Mouse (Mus musculus) liver, embryonic 13.5 days (tissue): ENCODE data around the gene Nek9. TPM values are rescaled to one million over a fixed set of nuclear protein-coding genes. Genes with fewer than 3 reads are reported as not detected.

Experiments
- ATAC-seq: fragments of 200-750 bp; cut with Nextera tagmentation; 2 replicates; pipeline ENCODE4 v1.8.0; 2017; ENCODE audit warnings: low read depth, mild to moderate bottlenecking, moderate number of reproducible peaks, moderate library complexity
- DNase-seq: peaks from one replicate; pipeline ENCODE4 v3.0.0; 2022
- H3K27ac ChIP-seq: fragments of 300-500 bp; sonication (generic); 2 replicates; pipeline ENCODE4 v1.5.1; 2015; ENCODE audit warnings: moderate library complexity, mild to moderate bottlenecking, inconsistent platforms
- H3K27me3 ChIP-seq: fragments of 300-500 bp; sonication (generic); 2 replicates; pipeline ENCODE4 v1.6.1; 2015; ENCODE audit warnings: mild to moderate bottlenecking, inconsistent platforms
- H3K36me3 ChIP-seq: fragments of 300-500 bp; sonication (generic); 2 replicates; pipeline ENCODE4 v1.6.1; 2015; ENCODE audit warnings: mild to moderate bottlenecking, inconsistent platforms
- H3K4me1 ChIP-seq: fragments of 300-500 bp; sonication (generic); replicated peaks from 2 replicates; pipeline ENCODE4 v1.6.1; 2015; ENCODE audit warnings: inconsistent platforms
- H3K4me2 ChIP-seq: fragments of 300-500 bp; sonication (generic); 2 replicates; pipeline ENCODE4 v1.6.1; 2015; ENCODE audit warnings: inconsistent platforms, mild to moderate bottlenecking, moderate library complexity
- H3K4me3 ChIP-seq: fragments of 300-500 bp; sonication (generic); replicated peaks from 2 replicates; pipeline ENCODE4 v1.5.1; 2015; ENCODE audit warnings: mild to moderate bottlenecking, inconsistent platforms
- H3K9ac ChIP-seq: fragments of 300-500 bp; sonication (generic); 2 replicates; pipeline ENCODE4 v1.6.1; 2015; ENCODE audit warnings: mild to moderate bottlenecking, inconsistent platforms
- H3K9me3 ChIP-seq: fragments of 300-500 bp; sonication (generic); replicated peaks from 2 replicates; pipeline ENCODE4 v1.6.1; 2016; ENCODE audit warnings: inconsistent platforms
- WGBS: fragments of 180-500 bp; shearing (Covaris S2); methylation state at CpG from one replicate; pipeline ENCODE4 v1.1.7; 2015; ENCODE audit not compliant: insufficient replicate concordance; 5-methylcytosine and 5-hydroxymethylcytosine counted together
- polyA plus RNA-seq: library from polyadenylated mRNA; unstranded; fragments of >200 nt; fragmentation: Nextera tagmentation; extraction: Ambion mirVana; gene quantifications from 2 replicates; pipeline ENCODE4 v1.2.1, GENCODE M21; 2015

The Nek9 gene
- polyA plus RNA-seq, 1 experiment from 2014 or later, result 5.0 TPM

GRCm38 (mm10) chr12:85345559-85345958 is 6.4 kb upstream of the Nek9 start:
- peaks cover 20% of the 10 kb centered on the region for H3K4me1 ChIP-seq
- DNase-seq (no peak), ATAC-seq (no peak)
- no peaks in the 10 kb centered on the region for H3K9me3 ChIP-seq
- no peak overlapping the region for H3K4me2 ChIP-seq
- peaks cover 56% of the 10 kb centered on the region for H3K36me3 ChIP-seq
- H3K27me3 ChIP-seq, result no peaks in the 10 kb centered on the region
- no peak overlapping the region for H3K4me3 ChIP-seq
- H3K9ac ChIP-seq, result no peak overlapping the region
- WGBS, result 86% methylated on average over 6 of the region's 6 CpGs
- H3K27ac ChIP-seq, result no peak overlapping the region

GRCm38 (mm10) chr12:85344252-85344651 is 5.1 kb upstream of the Nek9 start:
- no peak overlapping the region for H3K27ac ChIP-seq
- no peak overlapping the region for H3K9ac ChIP-seq
- H3K4me2 ChIP-seq, result no peak overlapping the region
- no peak for DNase-seq
- ATAC-seq, result no peak
- H3K36me3 ChIP-seq, result peaks cover 47% of the 10 kb centered on the region
- 77% methylated on average over 7 of the region's 7 CpGs for WGBS
- H3K27me3 ChIP-seq, result no peaks in the 10 kb centered on the region
- H3K4me1 ChIP-seq, result peaks cover 29% of the 10 kb centered on the region
- no peaks in the 10 kb centered on the region for H3K9me3 ChIP-seq
- no peak overlapping the region for H3K4me3 ChIP-seq

- Histone ChIP-seq H3K9me3 (no peaks in the 10 kb centered on the region), H3K27ac (no peak overlapping the region), H3K4me2 (no peak overlapping the region), H3K9ac (no peak overlapping the region), H3K4me3 (no peak overlapping the region), H3K4me1 (peaks cover 33% of the 10 kb centered on the region), H3K27me3 (no peaks in the 10 kb centered on the region), H3K36me3 (peaks cover 28% of the 10 kb centered on the region)
- ATAC-seq, result no peak
- DNase-seq, result no peak
- WGBS, result 85% methylated on average over 4 of the region's 4 CpGs
Observed at GRCm38 (mm10) chr12:85342310-85342709, 3.1 kb upstream of the Nek9 start.

- no peak overlapping the region for H3K27ac ChIP-seq
- no peaks in the 10 kb centered on the region for H3K27me3 ChIP-seq
- H3K9ac ChIP-seq, result no peak overlapping the region
- DNase-seq (no peak), ATAC-seq (no peak)
- H3K9me3 ChIP-seq, result no peaks in the 10 kb centered on the region
- no peak overlapping the region for H3K4me2 ChIP-seq
- no peak overlapping the region for H3K4me3 ChIP-seq
- peaks cover 41% of the 10 kb centered on the region for H3K4me1 ChIP-seq
- peaks cover 27% of the 10 kb centered on the region for H3K36me3 ChIP-seq
- WGBS, result 51% methylated on average over 1 of the region's 1 CpGs
Observed at GRCm38 (mm10) chr12:85341131-85341530, 2.0 kb upstream of the Nek9 start.

- ATAC-seq (no peak), DNase-seq (peak; percentile 29)
- Histone ChIP-seq H3K9ac (peak overlapping the region; percentile 97; the same call in 1 of the 2 replicates), H3K27ac (peak overlapping the region; percentile 94), H3K36me3 (peaks cover 30% of the 10 kb centered on the region), H3K9me3 (no peaks in the 10 kb centered on the region), H3K27me3 (no peaks in the 10 kb centered on the region), H3K4me2 (peak overlapping the region; percentile 83), H3K4me1 (peaks cover 42% of the 10 kb centered on the region), H3K4me3 (peak overlapping the region; percentile 98)
- 13% methylated on average over 4 of the region's 4 CpGs for WGBS
Observed at GRCm38 (mm10) chr12:85339947-85340346, 785 bp upstream of the Nek9 start.

- Histone ChIP-seq H3K9ac (peak overlapping the region; percentile 97), H3K27me3 (no peaks in the 10 kb centered on the region)
- peak; percentile 77 for ATAC-seq
Observed at GRCm38 (mm10) chr12:85338815-85339214, 347 bp downstream of the Nek9 start.

GRCm38 (mm10) chr12:85337567-85338311 is 1.4 kb downstream of the Nek9 start:
- H3K9ac ChIP-seq, result peak overlapping the region; percentile 97
- peak overlapping the region; percentile 94 for H3K27ac ChIP-seq
- H3K36me3 ChIP-seq, result peaks cover 32% of the 10 kb centered on the region
- 40% methylated on average over 6 of the region's 6 CpGs for WGBS
- H3K4me3 ChIP-seq, result peak overlapping the region; percentile 98
- H3K4me1 ChIP-seq, result peaks cover 42% of the 10 kb centered on the region
- peak overlapping the region; percentile 83 for H3K4me2 ChIP-seq
- DNase-seq (no peak), ATAC-seq (peak; percentile 63)
- no peaks in the 10 kb centered on the region for H3K27me3 ChIP-seq
- no peaks in the 10 kb centered on the region for H3K9me3 ChIP-seq

More at GRCm38 (mm10) chr12:85338815-85339214, 347 bp downstream of the Nek9 start:
- no peak for DNase-seq
- Histone ChIP-seq H3K4me1 (peaks cover 42% of the 10 kb centered on the region), H3K27ac (peak overlapping the region; percentile 94), H3K4me2 (peak overlapping the region; percentile 83), H3K36me3 (peaks cover 30% of the 10 kb centered on the region), H3K4me3 (peak overlapping the region; percentile 98), H3K9me3 (no peaks in the 10 kb centered on the region)
- under 1% methylated on average over 42 of the region's 42 CpGs for WGBS

- Histone ChIP-seq H3K27ac (no peak overlapping the region), H3K4me2 (no peak overlapping the region), H3K4me3 (no peak overlapping the region), H3K36me3 (peaks cover 79% of the 10 kb centered on the region), H3K27me3 (no peaks in the 10 kb centered on the region), H3K9ac (no peak overlapping the region), H3K4me1 (no peaks in the 10 kb centered on the region), H3K9me3 (no peaks in the 10 kb centered on the region)
- DNase-seq, result no peak
- 79% methylated on average over 7 of the region's 7 CpGs for WGBS
- ATAC-seq, result no peak
Observed at GRCm38 (mm10) chr12:85330153-85330552, 9.0 kb downstream of the Nek9 start.

DNA sequence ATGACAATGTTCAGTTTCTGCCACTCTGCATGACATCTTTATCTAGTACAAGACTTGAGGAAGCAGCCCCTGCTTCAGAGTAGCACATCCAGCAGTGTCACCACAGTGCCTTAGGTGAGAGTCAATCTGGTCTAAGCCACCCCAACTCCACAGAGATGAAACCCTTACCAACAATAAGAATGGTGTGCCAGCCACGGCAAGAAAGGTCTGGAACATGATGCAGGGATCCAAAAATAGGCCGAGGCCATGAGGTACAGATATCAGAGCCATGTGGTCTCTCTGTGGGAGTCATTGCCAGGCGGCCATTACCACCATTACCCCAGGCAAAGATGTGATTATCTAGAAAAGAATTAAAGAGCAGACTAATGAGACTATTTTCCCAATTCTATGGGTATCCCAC is 30.5 kb downstream of the Nek9 start:
- Histone ChIP-seq H3K9me3 (no peaks in the 10 kb centered on the region), H3K4me3 (no peak overlapping the region), H3K4me2 (no peak overlapping the region), H3K27ac (no peak overlapping the region), H3K36me3 (peaks cover 97% of the 10 kb centered on the region), H3K4me1 (peaks cover 6% of the 10 kb centered on the region), H3K9ac (no peak overlapping the region), H3K27me3 (no peaks in the 10 kb centered on the region)
- DNase-seq, result no peak
- no peak for ATAC-seq
- WGBS, result 70% methylated on average over 3 of the region's 3 CpGs

DNA sequence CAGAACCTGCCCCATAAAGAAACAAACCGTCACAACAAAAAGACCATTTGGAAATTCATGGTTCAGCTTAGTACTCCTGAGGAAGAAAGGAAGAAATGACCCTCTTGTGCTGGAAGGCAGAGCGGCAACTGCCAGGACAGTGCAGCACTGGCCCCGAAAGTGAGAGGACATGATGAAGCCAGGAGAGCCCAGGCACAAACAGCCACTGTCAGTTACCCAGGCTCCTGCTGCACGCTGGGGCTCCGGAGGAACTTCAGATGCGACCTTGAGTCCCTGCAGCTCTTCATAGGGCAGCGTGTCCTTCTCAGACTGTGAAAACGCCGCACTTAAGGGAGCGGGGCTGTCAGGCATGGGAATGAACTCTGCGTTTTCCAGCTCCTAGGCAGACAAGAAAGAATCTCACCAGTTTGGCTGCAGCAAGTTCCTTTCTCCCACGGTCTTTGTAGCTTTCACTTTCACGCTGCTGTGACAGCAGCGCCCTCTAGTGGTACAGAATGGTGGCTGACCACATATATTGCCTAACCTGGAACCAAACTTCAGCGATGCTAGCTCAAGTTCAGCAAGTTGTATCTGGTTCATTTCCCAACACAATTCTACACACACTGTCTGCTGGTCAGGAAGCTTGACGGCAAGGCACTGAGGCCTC is 33.8 kb downstream of the Nek9 start:
- peaks cover 6% of the 10 kb centered on the region for H3K4me1 ChIP-seq
- no peaks in the 10 kb centered on the region for H3K9me3 ChIP-seq
- H3K27me3 ChIP-seq, result no peaks in the 10 kb centered on the region
- peak overlapping the region; percentile 33 for H3K4me3 ChIP-seq
- peak; percentile 59 for ATAC-seq
- peak overlapping the region; percentile 58 for H3K4me2 ChIP-seq
- 40% methylated on average over 16 of the region's 16 CpGs for whole genome bisulfite sequencing
- peaks cover 95% of the 10 kb centered on the region for H3K36me3 ChIP-seq
- H3K27ac ChIP-seq, result no peak overlapping the region
- peak; percentile 63 for DNase-seq
- peak overlapping the region; percentile 58 for H3K9ac ChIP-seq

GRCm38 (mm10) chr12:85304725-85305124 is 34.4 kb downstream of the Nek9 start:
- H3K9me3 ChIP-seq, result no peaks in the 10 kb centered on the region
- no peak overlapping the region for H3K4me3 ChIP-seq
- ATAC-seq, result no peak
- 56% methylated on average over 4 of the region's 4 CpGs for WGBS
- no peak overlapping the region for H3K27ac ChIP-seq
- no peaks in the 10 kb centered on the region for H3K27me3 ChIP-seq
- H3K9ac ChIP-seq, result no peak overlapping the region
- peaks cover 6% of the 10 kb centered on the region for H3K4me1 ChIP-seq
- H3K36me3 ChIP-seq, result peaks cover 95% of the 10 kb centered on the region
- H3K4me2 ChIP-seq, result no peak overlapping the region
- no peak for DNase-seq
